Mouse (Mus musculus) heart, postnatal 25 days (tissue): ENCODE results near the gene Olfr170. TPM values are rescaled to one million over a fixed set of nuclear protein-coding genes. Genes with fewer than 3 reads are reported as not detected.
"Not testable (repeated sequence)": the region's sequence is repeated elsewhere in the genome, so short reads cannot be mapped to it uniquely, and the experiment has no call there.

Source experiments
- DNase-seq: peaks from one replicate; pipeline ENCODE4 v3.0.0; 2022; ENCODE audit warnings: low spot score
- intact Hi-C: fragments of 180-260 bp; cut with DNase I; formaldehyde crosslinking; loops from one replicate; pipeline ENCODE4 v1.15.1; 2025
- total RNA-seq, 2 experiments: library from RNA; stranded (reverse); gene quantifications; 2 replicates each; pipeline ENCODE4 v1.2.3; 2021

Gene Olfr170
- not detected for total RNA-seq

GRCm38 (mm10) chr16:19611782-19612181 is at the start of gene Olfr170:
Olfr170 (minus strand) TSS chr16:19611882.
- intact Hi-C loops, result loop anchor here (2.0 kb wide), 1 partner anchor 39 kb away; no protein-coding TSS in a partner anchor
- not testable (repeated sequence) for DNase-seq

GRCm38 (mm10) chr16:19629816-19630215 is 18.1 kb upstream of the Olfr170 start, which contains the start of gene Olfr171:
Olfr171 (minus strand) TSS chr16:19629916.
- intact Hi-C loops, result no loop called here
- no peak for DNase-seq

GRCm38 (mm10) chr16:19603166-19603565 is 8.5 kb downstream of the Olfr170 start:
- intact Hi-C loops, result no loop called here
- no peak for DNase-seq

- not testable (repeated sequence) for DNase-seq
- intact Hi-C loops, result loop anchor here (2.0 kb wide), 1 partner anchor 39 kb away; the partner anchor contains the start of gene Olfr170
Observed at GRCm38 (mm10) chr16:19571709-19572108, 40.0 kb downstream of the Olfr170 start, which contains the start of gene Olfr169. Olfr169 (minus strand) TSS chr16:19571809.

Other genes with a start within 250 kb of the Olfr170 start
- not detected for gene Olfr165, start 188.7 kb downstream of the Olfr170 start, total RNA-seq
- not detected for gene Olfr166, start 128.2 kb downstream of the Olfr170 start, total RNA-seq
- not detected for gene Olfr167, start 89.6 kb downstream of the Olfr170 start, total RNA-seq
- gene Olfr168, start 76.3 kb downstream of the Olfr170 start, total RNA-seq, result not detected
- gene Olfr169, start 40.1 kb downstream of the Olfr170 start, total RNA-seq, result not detected
- gene Olfr171, start 18.0 kb upstream of the Olfr170 start, total RNA-seq, result not detected
- gene Lamp3, start 94.5 kb upstream of the Olfr170 start, total RNA-seq, result under 1 TPM; 0.08 to 0.13 TPM
- under 1 TPM; 0.73 TPM for gene B3gnt5, start 148.3 kb upstream of the Olfr170 start, total RNA-seq